Mouse (Mus musculus) gonadal fat pad, adult 2 months (tissue): ENCODE measurements around the gene Mmp27. TPM values are rescaled to one million over a fixed set of nuclear protein-coding genes. Genes with fewer than 3 reads are reported as not detected.

Experiments used
- DNase-seq: peaks from one replicate; pipeline ENCODE4 v3.0.0-alpha.2; 2012; ENCODE audit warnings: low read depth
- polyA plus RNA-seq: library from polyadenylated mRNA; depleted of rRNA; stranded (reverse); fragments of >200 nt; gene quantifications from 2 replicates; pipeline ENCODE4 v1.2.3, GENCODE M21; 2012; rRNA removed

The Mmp27 gene
- polyA plus RNA-seq, 1 experiment, result 0.27 TPM

DNA sequence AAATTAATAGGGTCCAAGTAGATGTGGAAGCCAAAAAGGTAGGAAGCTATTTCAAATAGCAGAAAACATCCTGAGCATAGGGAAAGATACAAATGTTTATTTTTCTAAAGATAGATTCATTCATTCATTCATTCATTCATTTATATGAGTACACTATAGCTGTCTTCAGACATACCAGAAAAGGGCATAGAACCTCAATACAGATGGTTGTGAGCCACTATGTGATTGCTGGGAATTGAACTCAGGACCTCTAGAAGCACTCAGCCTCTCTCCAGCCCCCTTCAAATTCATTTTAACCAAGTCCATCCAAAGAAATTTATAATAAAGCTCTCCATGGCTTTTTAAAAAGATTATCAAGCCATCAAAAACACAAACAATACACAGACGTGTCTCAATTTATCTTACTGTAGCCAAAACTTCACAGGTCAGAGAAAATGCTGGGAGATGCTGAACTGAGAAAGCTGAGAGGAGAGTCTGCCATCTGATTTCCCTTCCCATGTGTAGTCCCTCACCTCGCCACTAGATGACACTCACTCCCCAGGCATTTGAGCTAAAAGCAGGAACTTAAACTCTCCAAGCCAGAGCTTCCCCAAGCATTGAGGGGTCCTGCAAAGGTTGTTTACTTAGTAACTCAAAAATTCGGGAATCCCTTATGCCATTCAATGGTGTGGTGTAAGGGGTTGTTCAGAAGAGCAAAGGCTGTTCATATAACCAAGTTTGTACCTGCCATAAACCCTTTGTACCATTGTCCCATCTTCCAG lies 32.0 kb downstream of the Mmp27 start:
- DNase-seq, result no peak

DNA sequence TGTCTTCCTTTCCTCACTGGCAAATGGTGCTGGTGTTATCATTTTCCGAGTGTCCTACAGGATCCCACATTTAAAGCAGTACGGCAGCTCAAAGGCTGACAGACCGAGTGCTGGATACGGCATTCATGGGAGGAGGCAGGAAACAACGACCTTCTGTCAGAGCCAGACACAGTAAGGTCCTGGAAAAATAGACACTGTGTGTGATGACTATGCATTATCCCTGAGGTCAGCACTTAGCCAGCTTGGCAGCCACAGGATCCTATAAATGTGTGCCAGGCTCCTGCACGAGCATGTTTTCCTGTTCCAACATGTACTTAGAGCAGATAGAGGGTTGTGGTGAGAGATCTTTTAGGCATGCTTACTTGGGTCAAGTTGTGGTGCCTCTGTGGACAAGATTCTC lies 32.8 kb downstream of the Mmp27 start:
- peak; percentile 40 for DNase-seq

DNA sequence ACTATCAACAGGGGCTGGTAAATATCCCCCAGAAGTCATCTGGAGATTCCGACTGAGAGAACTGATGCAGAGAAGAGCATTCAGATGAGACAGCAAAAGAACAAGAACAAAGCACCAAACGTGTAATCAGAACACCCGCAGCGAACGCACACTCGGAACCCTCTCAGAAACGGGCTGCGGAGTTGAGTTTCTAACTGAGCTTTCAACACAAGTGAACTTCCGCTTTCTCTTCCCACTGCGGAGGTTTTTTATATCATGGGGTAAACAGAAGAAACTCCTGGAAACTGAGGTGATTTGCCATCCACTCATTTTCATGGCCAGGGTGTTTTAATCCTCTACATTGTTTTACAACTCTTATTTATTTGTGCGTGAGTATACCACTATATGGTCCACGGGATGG lies 34.4 kb downstream of the Mmp27 start:
- no peak for DNase-seq

DNA sequence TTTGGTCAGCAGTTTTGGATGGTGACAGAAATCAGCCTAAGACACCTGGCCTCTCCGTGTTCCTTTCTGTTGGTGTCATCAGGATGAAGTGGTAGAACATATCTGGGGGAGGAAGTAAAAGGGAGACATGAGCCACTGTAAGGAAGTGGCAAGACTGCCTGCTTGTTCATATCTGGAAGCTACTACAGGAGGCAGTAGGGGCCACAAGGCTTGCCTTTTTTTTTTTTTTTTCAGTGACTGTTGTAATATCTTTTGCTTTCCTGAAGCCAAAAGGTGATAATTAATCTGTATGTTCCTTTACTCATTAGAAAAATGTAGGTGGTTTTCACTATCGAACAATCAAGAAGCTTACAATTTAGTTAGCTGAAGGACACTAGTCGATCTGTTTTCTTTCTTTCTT lies 51.4 kb downstream of the Mmp27 start:
- DNase-seq, result no peak

DNA sequence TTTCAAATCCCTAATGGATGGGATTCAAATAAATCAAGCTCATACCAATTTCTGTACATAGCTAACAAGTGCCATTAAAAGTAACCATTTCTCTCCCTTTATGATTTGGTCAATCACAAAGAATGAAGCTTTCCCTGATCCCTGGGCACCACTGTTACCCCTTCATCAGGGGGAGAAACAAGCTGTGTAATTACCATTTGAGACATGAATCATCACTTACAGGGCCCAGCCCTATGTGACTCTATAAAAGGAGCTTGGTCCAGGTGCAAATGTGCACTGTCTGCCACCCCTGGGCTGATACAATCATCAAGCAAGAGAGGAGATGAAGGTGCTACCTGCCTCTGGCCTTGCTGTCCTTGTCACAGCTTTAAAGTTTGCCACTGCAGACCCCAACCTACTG lies 56.7 kb downstream of the Mmp27 start, which contains the start of gene Mmp20:
Gene Mmp20, plus strand, starts transcription at position 301 of the 400 bp plus-strand sequence.
- DNase-seq, result no peak

Other genes starting within 250 kb of the Mmp27 start
- gene Mmp12, start 227.0 kb upstream of the Mmp27 start, polyA plus RNA-seq, result 2.9 and 5.5 TPM in 2 replicates
- 0.13 and 0.14 TPM in 2 replicates for gene Mmp1b, start 183.3 kb upstream of the Mmp27 start, polyA plus RNA-seq
- 0.23 and 0.34 TPM in 2 replicates for gene Mmp3, start 125.6 kb upstream of the Mmp27 start, polyA plus RNA-seq
- not detected in 2 replicates for gene Mmp10, start 69.0 kb upstream of the Mmp27 start, polyA plus RNA-seq
- gene Mmp8, start 12.9 kb upstream of the Mmp27 start, polyA plus RNA-seq, result 0.08 TPM in 1 of 2 replicates, not detected in the other
- gene Mmp20, start 56.8 kb downstream of the Mmp27 start, polyA plus RNA-seq, result not detected in 2 replicates
- gene Mmp7, start 120.7 kb downstream of the Mmp27 start, polyA plus RNA-seq, result 41.6 and 53.2 TPM in 2 replicates
- gene Tmem123, start 192.6 kb downstream of the Mmp27 start, polyA plus RNA-seq, result 80.9 and 81.0 TPM in 2 replicates